Mouse (Mus musculus): ENCODE results near the gene Abcd4. TPM values are rescaled to one million over a fixed set of nuclear protein-coding genes. Genes with fewer than 3 reads are reported as not detected.

The Abcd4 gene
- total RNA-seq, 2 experiments from 2014 or later = not detected

DNA sequence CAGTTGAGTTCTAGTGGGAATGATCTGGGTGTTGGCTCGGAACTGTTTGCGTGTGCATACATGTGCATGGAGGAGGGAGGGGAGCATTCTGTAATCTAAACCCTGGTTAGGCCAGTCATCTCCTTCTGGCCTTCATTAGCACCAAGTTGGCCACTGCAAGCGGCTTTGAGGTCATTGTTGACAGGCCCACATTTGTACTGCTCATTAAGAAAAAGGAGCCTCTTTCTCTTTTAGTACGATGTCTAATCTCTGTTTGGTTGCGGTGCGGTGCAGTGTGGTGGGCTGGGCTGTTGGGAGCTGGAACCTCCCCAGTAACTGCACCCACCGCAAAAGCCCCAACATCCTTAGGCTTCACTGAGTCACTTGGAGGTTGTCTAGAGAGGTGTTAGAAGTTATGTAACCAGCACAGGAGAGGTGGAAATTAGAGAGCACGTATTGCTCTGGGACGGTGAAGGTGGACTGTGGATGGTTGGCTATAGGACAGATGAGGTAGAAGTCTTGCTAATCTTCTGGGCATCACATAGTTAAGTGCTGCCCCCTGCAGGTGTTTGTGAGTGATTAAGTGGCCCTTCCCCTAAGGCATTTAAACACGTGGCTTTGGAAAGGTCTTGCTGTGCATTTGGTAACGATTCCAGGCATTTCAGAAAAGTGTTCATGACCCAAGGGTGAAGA, 39.3 kb downstream of the Abcd4 start:
- no peak for ATAC-seq (replicated peaks; ENCODE audit: low FRiP score, poor library complexity, severe bottlenecking)

- ATAC-seq (replicated peaks; ENCODE audit: low FRiP score, poor library complexity, severe bottlenecking) = no peak
Observed at GRCm38 (mm10) chr12:84573094-84573493, 44.1 kb downstream of the Abcd4 start.

DNA sequence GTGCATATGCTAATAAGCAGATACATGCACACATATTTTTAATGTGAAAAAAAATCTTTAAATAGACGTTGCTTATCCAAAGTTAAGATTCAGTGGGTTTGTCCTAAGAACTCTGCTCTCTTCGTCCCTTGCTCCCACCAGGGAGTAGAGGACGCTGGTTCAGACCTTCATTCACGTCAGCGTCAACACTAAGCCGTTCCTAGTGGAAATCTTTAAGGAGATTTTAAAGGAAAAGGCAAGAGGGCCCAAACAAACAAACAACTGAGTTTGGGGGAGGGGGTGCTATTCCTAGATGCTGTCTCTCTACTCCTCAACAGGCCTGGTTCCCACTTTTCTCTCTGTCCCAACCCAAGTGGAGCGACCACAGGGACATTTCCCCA, 44.9 kb downstream of the Abcd4 start:
- no peak for ATAC-seq (replicated peaks; ENCODE audit: low FRiP score, poor library complexity, severe bottlenecking)

GRCm38 (mm10) chr12:84571466-84572340, 45.5 kb downstream of the Abcd4 start:
- no peak for ATAC-seq (replicated peaks; ENCODE audit: low FRiP score, poor library complexity, severe bottlenecking)

DNA sequence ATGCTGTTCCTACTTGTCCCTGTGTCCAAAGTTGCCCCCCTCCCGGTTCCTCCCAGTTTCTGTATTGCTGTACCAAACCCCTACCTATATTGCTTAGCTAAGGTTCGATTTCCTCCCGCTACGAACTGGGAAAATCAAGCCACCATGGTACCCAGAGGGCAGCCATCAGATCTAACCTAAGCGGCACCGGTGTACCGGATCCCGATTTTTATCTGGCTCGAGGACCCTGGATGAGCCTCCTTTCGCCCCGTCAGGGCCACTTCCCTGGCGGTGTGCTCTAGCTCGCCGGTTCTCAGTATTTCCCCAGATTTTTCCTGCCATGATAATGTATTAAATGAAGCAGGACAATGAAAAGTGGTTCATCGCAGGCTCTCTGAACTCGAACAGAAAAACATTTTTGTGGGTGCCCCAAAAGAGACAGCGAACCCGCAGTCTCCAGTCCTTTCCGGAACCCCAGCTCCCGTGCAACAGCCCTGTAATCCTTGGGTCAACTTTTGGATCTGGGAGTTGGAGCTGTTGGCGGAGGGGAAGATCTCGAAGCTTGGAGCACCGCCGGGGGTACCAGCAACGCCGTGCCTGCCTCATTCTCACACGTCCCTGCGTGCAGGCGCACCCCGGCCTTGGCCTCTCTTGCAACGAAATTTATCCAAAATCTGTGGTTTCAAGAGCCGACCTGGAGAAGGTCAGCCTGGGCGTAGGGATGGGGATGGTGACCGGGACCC, 46.4 kb downstream of the Abcd4 start:
- ATAC-seq (replicated peaks; ENCODE audit: low FRiP score, poor library complexity, severe bottlenecking) = no peak

DNA sequence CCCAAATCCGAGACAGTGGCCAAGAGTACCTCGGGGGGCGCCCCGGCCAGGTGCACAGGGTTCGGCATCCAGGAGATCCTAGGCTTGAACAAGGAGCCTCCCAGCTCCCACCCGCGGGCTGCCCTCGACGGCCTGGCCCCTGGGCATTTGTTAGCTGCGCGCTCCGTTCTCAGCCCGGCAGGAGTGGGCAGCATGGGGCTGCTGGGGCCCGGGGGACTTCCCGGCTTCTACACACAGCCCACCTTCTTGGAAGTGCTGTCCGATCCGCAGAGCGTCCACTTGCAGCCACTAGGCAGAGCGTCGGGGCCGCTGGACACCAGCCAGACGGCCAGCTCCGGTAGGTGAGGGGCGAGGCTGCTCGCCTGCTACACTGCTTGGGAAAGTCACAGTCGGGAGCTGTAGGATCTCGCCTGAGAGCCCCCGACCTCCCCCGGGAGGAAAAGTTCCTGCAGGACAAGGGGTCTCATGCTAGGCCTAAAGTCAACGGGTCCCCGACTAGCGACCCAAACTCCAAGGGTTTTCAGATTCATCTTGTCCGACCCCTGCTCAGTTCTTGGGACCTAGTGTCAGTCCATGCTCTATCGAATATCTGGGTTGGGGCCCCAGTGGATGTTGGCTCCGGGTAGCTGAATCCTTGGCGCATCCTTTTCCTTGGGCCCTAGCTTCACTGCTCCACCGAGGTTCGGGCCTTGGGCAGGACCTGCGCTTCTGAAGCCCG, 47.1 kb downstream of the Abcd4 start:
- no peak for ATAC-seq (replicated peaks; ENCODE audit: low FRiP score, poor library complexity, severe bottlenecking)

GRCm38 (mm10) chr12:84569336-84569970, 47.8 kb downstream of the Abcd4 start, which contains the start of gene Vsx2:
Gene Vsx2, plus strand, starts transcription at chr12:84569762.
- ATAC-seq (replicated peaks; ENCODE audit: low FRiP score, poor library complexity, severe bottlenecking) = no peak

DNA sequence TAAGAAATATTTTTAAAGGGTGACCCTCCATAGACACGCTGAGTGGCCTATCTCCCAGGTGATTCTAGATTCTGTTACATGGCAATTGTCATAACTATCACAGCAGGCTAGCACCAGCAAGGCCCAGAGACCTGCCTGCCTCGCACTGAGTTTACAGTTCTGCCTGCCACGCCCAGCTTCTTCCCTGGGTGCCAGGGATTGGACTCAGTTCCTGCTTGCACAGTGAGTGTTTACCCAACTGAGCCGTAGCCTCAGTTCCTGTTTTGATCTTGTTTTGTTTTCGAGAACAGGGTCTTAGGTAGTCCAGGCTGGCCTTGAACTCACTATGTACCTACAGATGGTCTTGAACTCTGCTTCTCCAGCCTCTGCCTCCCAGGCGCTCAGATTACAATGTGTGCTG, 49.6 kb downstream of the Abcd4 start:
- no peak for ATAC-seq (replicated peaks; ENCODE audit: low FRiP score, poor library complexity, severe bottlenecking)

- ATAC-seq (replicated peaks; ENCODE audit: low FRiP score, poor library complexity, severe bottlenecking) = no peak
Observed at GRCm38 (mm10) chr12:84562558-84562957, 54.7 kb downstream of the Abcd4 start.

DNA sequence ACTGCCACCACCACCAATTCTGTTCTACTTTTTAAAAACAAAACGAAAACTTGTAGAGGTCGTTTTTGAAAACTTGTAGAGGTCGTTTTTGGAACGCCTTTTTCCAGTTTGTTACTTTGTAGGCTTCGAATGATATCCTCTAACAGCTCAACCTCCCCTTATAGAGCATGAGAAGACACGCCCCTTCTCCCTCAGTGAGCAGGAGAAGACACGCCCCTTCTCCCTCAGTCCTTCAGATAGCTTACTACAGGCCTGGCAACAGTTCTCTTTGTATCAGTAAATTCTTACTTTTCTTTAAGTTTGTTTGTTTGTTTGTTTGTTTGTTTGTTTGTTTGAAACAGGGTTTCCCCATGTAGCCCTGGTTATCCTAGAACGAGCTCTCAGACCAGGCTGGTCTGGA, 62.0 kb downstream of the Abcd4 start:
- ATAC-seq (replicated peaks; ENCODE audit: low FRiP score, poor library complexity, severe bottlenecking) = no peak

Other genes with a start within 250 kb of the Abcd4 start
- 8.6 and 17.2 TPM in 2 replicates for gene Entpd5, start 208.4 kb downstream of the Abcd4 start, total RNA-seq (2015; ENCODE audit: low replicate concordance)
- 4.8 and 9.2 TPM in 2 replicates for gene Entpd5, start 208.4 kb downstream of the Abcd4 start, total RNA-seq (2017; ENCODE audit: low replicate concordance)
- gene Bbof1, start 208.3 kb downstream of the Abcd4 start, total RNA-seq (2015; ENCODE audit: low replicate concordance) = not detected in 2 replicates
- gene Bbof1, start 208.3 kb downstream of the Abcd4 start, total RNA-seq (2017; ENCODE audit: low replicate concordance) = 2.6 and 9.1 TPM in 2 replicates
- gene Rnf113a2, start 200.2 kb downstream of the Abcd4 start, total RNA-seq (2015; ENCODE audit: low replicate concordance) = 29.8 and 29.9 TPM in 2 replicates
- 14.8 and 15.8 TPM in 2 replicates for gene Rnf113a2, start 200.2 kb downstream of the Abcd4 start, total RNA-seq (2017; ENCODE audit: low replicate concordance)
- gene Aldh6a1, start 166.4 kb downstream of the Abcd4 start, total RNA-seq (2015; ENCODE audit: low replicate concordance) = 4.2 and 6.8 TPM in 2 replicates
- 2.6 and 7.5 TPM in 2 replicates for gene Aldh6a1, start 166.4 kb downstream of the Abcd4 start, total RNA-seq (2017; ENCODE audit: low replicate concordance)
- 19.8 and 41.1 TPM in 2 replicates for gene Lin52, start 166.0 kb downstream of the Abcd4 start, total RNA-seq (2015; ENCODE audit: low replicate concordance)
- 22.0 and 26.2 TPM in 2 replicates for gene Lin52, start 166.0 kb downstream of the Abcd4 start, total RNA-seq (2017; ENCODE audit: low replicate concordance)
- gene Vsx2, start 47.7 kb downstream of the Abcd4 start, total RNA-seq (2015; ENCODE audit: low replicate concordance) = not detected in 2 replicates
- gene Vsx2, start 47.7 kb downstream of the Abcd4 start, total RNA-seq (2017; ENCODE audit: low replicate concordance) = not detected in 2 replicates
- not detected in 2 replicates for gene Vrtn, start 23.6 kb upstream of the Abcd4 start, total RNA-seq (2015; ENCODE audit: low replicate concordance)
- not detected in 2 replicates for gene Vrtn, start 23.6 kb upstream of the Abcd4 start, total RNA-seq (2017; ENCODE audit: low replicate concordance)
- not detected in 2 replicates for gene Syndig1l, start 81.4 kb upstream of the Abcd4 start, total RNA-seq (2015; ENCODE audit: low replicate concordance)
- gene Syndig1l, start 81.4 kb upstream of the Abcd4 start, total RNA-seq (2017; ENCODE audit: low replicate concordance) = not detected in 2 replicates
- 42.5 and 44.9 TPM in 2 replicates for gene Npc2, start 155.7 kb upstream of the Abcd4 start, total RNA-seq (2015; ENCODE audit: low replicate concordance)
- gene Npc2, start 155.7 kb upstream of the Abcd4 start, total RNA-seq (2017; ENCODE audit: low replicate concordance) = 19.3 and 22.6 TPM in 2 replicates
- 254 and 272 TPM in 2 replicates for gene Isca2, start 155.8 kb upstream of the Abcd4 start, total RNA-seq (2015; ENCODE audit: low replicate concordance)
- 80.6 and 121 TPM in 2 replicates for gene Isca2, start 155.8 kb upstream of the Abcd4 start, total RNA-seq (2017; ENCODE audit: low replicate concordance)